Mouse (Mus musculus) left cerebral cortex, adult 9 months (tissue): ENCODE data around the gene Ubr4.

Experiments used
- DNase-seq, 2 experiments: peaks; one replicate each; pipeline ENCODE4 v3.0.0; 2022; ENCODE audit warnings: low spot score in 2 of 2

The Ubr4 gene

GRCm38 (mm10) chr4:139430891-139431290, 78.5 kb downstream of the Ubr4 start:
- DNase-seq = no peak

- peak in 1 of 2 experiments; percentile 19 for DNase-seq
These were observed 80.8 kb downstream of the Ubr4 start for GRCm38 (mm10) chr4:139432966-139433765.

GRCm38 (mm10) chr4:139441244-139441643, 88.8 kb downstream of the Ubr4 start:
- DNase-seq = no peak

- DNase-seq = no peak
These were observed 89.4 kb downstream of the Ubr4 start for GRCm38 (mm10) chr4:139441806-139442205.

GRCm38 (mm10) chr4:139442391-139443355, 90.3 kb downstream of the Ubr4 start:
- DNase-seq = no peak

- no peak for DNase-seq
These were observed 91.9 kb downstream of the Ubr4 start for GRCm38 (mm10) chr4:139444315-139444714.

GRCm38 (mm10) chr4:139446176-139446575, 93.8 kb downstream of the Ubr4 start:
- no peak for DNase-seq

GRCm38 (mm10) chr4:139446731-139447675, 94.6 kb downstream of the Ubr4 start:
- no peak for DNase-seq

- no peak for DNase-seq
These were observed 100.7 kb downstream of the Ubr4 start for GRCm38 (mm10) chr4:139452944-139453700.

- no peak for DNase-seq
These were observed 101.9 kb downstream of the Ubr4 start for GRCm38 (mm10) chr4:139454339-139454738.

GRCm38 (mm10) chr4:139459970-139460369, 107.6 kb downstream of the Ubr4 start:
- no peak for DNase-seq

- peak in 1 of 2 experiments; percentile 43 for DNase-seq
These were observed 111.8 kb downstream of the Ubr4 start for GRCm38 (mm10) chr4:139464163-139464562.

GRCm38 (mm10) chr4:139466541-139466940, 114.1 kb downstream of the Ubr4 start:
- no peak for DNase-seq

GRCm38 (mm10) chr4:139470198-139470597, 117.8 kb downstream of the Ubr4 start:
- DNase-seq = peak in 1 of 2 experiments; percentile 88

GRCm38 (mm10) chr4:139476663-139477625, 124.5 kb downstream of the Ubr4 start:
- peak in 1 of 2 experiments; percentile 43 for DNase-seq

GRCm38 (mm10) chr4:139477983-139478382, 125.6 kb downstream of the Ubr4 start:
- DNase-seq = no peak

GRCm38 (mm10) chr4:139479176-139479575, 126.8 kb downstream of the Ubr4 start:
- DNase-seq = no peak

GRCm38 (mm10) chr4:139481400-139481799, 129.0 kb downstream of the Ubr4 start:
- no peak for DNase-seq

GRCm38 (mm10) chr4:139483461-139484105, 131.2 kb downstream of the Ubr4 start:
- no peak for DNase-seq
